Mouse (Mus musculus) spleen, adult 2 months (tissue): ENCODE data around the gene Pcgf2.

ENCODE experiments used
- CTCF ChIP-seq: fragments of 200-500 bp; IDR thresholded peaks from 2 replicates; pipeline ENCODE4 v1.5.1; 2011; ENCODE audit warnings: mild to moderate bottlenecking, inconsistent platforms; ENCODE audit not compliant: insufficient read depth, insufficient read length, insufficient replicate concordance; ENCODE audit errors: extremely low read depth
- POLR2A ChIP-seq: fragments of 200-500 bp; IDR thresholded peaks from 2 replicates; pipeline ENCODE4 v1.6.1; 2011; ENCODE audit warnings: low read depth, low read length, inconsistent platforms

- TF ChIP-seq CTCF (no peak), POLR2A (no peak)
Observed at GRCm38 (mm10) chr11:97713896-97714295, 13.6 kb upstream of the Pcgf2 start.
